Mouse (Mus musculus) gastrocnemius, postnatal 4 days (tissue): ENCODE data around the gene Snx5. TPM values are rescaled to one million over a fixed set of nuclear protein-coding genes. Genes with fewer than 3 reads are reported as not detected.

Experiments used
- DNase-seq, 2 experiments: peaks; one replicate each; pipeline ENCODE4 v3.0.0; 2021 to 2022; ENCODE audit warnings: low spot score in 2 of 2, mixed read lengths in 2 of 2
- total RNA-seq, 2 experiments: library from RNA; stranded (reverse); gene quantifications; 2 replicates each; pipeline ENCODE4 v1.2.3; 2021

Gene Snx5
- total RNA-seq, 2 experiments from 2014 or later, result 92.2 to 94.5 TPM

DNA sequence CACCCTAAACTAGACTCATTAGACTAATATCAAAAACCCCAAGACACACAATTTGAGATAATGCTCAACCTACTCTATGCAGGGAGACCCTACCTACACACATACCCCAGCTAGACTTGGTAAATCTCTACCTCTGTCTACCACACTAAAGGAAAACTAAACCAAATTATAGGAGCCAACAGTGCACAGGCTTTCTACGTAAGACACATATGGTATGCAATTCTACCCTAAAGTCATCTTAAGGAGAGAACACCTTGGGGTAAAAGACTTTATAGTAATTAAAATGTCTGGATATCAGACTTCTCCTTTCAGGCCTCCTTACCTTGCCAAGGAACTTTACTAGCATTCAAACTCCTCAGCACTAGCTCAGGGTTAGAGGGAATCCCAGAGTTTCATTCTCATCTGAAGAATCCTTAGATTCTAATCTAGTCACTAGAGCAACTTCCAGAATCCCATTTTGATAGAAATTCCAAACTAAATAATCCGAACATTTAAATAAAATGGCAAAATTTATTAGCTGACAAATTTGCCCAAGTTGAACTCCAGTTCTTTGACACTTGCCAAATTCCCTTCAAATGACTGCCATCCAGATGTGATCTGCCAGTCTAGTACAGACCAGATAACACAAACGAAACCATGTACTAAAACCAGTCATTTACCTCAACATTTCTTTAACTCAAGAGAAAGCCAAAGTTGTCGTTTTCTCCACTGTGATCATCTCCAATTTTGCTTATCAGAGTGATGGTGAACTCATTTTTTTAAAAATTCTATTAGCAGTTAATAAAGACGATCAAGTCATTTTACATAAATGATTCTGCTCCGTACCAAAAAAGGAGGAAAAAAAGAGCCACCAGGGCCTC, 2.0 kb downstream of the Snx5 start:
- no peak for DNase-seq

DNA sequence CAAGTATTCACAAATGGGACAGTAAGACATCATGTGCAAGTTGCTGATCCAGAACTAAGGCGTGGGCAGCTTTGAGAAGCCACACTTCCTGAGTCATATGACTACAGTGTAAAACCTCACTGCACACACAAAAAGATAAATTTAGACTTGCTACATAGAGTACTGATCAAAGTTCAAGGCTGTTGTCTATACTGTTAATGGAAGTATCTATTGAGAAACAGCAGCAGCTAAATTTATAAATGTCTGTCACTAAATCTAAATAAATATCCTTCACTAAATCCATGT, 3.0 kb downstream of the Snx5 start:
- DNase-seq, result no peak

DNA sequence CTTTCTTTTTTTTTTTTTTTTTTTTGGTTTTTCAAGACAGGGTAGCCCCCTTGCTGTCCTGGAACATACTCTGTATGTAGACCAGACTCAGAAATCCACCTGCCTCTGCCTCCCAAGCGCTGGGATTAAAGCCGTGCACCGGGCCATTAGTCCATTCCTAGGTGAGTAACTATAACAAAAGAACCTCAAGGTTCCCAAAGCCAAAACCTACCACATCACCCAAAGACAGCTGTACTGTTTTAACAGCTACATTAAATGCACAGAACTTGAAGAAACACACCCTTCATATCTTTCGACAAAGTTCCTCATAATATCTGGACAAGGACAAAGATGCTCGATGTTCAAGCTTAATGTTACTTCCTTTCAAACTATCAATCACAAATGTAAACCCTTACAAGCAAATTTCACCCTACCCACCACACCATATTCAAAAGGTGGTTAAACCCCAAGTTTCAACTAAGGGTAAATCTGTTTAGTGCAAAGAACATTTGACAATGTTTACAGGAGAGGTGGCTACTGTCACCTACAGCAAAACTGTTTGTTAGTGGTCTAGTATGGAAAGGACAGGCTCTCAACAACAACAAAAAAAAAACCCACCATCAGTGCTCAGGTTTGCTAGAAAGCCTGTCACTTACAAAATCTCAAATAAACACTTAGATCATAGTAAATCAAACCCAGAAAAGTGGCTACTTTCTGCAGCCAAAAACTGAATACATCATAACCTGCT, 3.5 kb downstream of the Snx5 start:
- no peak for DNase-seq

DNA sequence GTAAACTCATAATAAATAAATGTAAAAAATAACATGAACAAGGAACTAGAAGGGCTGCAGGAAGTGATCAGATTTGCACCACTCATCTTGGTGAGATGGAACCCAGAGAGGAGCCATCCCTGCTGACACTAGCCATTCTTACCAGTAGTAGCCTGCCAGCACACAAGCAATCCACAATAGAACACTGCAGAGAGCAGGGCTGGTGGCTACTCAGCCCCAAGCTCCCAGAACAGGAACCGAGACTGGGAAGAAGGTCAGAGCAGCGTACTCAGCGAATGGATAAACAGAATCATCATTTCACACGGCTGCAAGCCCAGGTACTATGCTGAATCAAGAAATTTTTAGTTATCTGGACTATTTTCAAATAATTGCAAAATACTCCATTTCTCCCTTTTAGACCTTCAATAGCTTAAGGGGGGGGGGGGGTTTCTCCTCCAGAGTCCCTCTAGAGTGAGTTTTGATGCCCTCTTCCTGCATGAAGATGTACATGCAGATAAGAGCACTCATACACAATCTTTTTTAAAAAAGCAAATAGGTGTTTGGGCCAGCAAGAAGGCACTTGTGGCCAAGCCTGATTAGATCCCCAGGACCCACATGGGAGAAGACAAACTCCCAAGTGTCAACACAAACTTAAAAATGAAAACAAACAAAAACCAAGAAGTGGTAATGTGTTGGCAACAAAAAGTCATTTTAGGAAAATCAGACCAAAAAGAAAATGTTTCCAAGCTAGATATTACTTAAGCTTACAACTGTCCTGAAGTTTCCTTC, 4.6 kb downstream of the Snx5 start:
- DNase-seq, result no peak

DNA sequence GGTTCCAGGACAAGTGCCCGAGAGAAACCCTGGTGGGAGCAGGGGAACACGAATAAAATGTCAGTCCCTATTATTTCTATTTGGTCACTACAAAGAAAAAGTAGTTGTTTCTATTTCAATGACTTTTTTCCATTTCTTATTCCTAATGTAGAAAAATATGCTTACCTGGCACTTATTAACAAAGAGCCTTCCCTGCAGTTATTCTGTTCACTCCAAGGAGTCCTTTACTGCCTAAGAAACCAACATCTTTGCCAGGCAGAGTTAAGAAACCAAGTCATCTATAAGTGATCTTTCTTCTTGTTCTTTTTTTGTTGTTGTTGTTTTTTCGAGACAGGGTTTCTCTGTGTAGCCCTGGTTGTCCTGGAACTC, 5.6 kb downstream of the Snx5 start:
- no peak for DNase-seq

DNA sequence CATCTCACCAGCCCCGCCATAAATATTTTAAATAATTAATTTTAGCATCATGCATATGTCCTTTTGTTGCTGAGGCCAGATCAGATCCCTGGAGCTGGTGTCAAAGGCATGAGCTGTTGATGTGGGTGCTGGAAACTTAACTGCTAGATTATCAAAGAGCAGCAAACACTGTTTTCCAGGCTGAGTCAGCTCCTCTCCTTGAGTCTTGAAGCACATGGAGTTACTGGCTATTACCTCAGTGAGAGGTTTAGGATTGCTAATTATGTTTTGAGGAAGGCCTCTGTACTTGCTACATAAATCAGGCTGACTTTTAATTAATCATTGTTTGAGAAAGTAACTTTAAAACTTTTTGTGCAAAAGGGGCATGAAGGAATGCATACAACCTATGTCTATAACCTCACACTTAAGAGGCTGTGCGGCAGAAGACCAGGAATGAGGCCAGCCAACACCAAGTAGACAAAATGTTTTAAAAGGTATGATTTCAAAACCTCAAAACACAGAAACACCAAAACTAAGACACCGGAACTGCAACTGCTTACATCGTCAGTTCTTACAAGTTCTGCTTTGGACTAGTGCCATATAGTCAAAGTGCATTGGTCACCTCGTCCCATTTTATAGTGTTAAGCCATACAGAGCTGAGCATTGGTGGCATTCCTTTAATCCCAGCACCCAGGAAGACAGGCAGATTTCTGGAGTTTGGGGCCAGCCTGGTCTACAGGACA, 6.1 kb downstream of the Snx5 start:
- no peak for DNase-seq

DNA sequence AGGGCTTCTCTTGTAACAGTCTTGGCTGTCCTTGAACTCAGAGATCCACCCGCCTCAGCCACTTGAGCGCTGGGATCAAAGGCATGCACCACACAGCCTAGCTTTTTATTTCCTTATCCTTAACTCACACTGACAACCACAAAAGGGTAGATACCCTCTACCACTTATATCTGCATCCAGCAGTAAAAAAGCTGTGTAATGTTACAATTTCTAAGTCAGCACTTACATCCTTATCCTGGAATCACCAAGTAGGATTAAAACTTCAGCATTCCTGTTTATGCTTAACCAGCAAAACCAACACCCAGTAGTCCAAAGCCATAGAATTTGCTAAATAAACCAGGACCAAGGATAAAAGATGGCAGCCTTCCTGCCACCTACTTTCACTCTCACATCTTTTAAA, 7.9 kb downstream of the Snx5 start:
- no peak for DNase-seq

DNA sequence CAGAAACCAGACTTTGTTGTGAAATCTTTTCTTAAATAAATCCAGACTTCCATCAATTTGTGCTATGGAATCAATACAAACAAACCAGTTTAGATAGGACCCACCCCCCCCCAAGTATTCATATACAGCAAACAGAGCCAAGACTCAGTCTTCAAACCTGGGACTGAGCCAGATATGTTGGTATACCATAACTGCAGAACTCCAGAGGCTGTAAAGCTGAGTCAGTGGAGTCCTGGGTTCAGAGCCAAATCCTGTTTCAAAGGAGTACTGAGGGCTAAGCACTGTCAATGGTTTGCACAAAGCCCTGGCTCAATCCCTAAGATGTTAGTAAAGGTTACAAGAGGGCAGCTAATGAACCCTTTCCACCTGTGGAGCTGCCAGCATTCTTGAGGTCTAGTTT, 20.6 kb downstream of the Snx5 start:
- DNase-seq, result no peak

DNA sequence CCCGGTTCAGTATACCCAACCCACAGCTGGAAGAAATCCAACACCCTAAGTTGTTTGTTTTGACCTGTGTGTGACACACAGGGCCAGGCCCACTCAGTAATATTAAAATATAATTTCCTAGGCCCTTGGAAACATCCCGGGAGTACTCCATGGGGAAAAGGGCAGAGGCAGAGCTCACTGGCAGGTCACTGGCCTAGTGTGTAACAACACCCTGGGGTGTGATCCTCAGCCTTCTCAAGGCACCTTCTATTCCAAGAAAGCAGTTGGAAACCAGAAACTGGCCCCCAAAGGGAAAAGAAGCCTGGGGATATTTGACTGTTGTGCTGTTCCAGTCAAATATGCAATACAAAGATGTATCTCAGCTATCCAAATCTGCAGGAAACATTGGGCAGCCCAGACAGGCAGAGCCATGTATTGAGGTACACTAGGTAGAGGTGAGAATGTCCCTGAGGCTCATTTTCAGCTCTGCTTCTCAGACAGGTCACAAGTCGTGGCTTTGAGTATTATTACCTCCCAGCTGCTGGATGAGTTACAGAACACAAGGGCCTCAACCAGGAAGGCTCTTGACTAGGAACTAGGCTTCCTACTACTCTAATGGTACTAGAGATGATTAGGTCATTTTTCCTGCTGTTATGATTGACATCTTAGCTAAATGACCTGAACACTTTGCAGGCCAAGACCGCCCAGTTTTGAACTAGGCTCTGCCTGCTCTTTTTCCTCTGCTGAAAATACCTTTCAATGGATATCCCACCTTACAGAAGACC, 21.9 kb downstream of the Snx5 start:
- DNase-seq, result no peak

DNA sequence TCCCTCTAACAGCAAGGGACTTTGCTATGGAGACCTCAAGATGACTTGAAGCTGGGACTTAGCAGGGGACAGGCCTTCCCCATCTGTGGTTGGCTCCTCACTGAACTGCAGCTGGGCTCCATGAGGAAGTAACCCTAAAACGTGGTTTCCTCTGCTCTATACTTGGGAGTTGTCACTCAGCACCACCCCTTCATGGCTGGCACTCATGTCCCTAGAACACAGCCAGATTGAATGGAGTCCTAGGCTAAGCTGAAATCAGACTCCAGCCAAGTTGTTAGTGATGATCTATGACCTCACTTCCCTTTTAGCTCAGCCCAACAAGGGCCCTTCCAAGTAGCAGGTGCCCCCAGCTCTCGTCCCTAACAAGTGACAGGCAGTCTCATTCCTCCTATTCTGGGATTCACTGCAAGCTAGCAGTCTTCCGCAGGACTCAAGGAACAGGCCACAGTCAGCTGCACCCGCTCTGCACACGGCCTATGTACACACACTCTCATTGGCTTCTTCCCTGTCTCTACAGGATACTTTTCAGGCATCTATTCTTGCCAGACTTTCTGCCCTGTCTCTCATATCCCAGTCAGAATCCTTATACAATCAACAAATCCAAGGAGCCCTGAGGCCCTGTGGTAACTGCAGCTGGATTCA, 23.2 kb downstream of the Snx5 start:
- peak in 1 of 2 experiments; percentile 23 for DNase-seq

DNA sequence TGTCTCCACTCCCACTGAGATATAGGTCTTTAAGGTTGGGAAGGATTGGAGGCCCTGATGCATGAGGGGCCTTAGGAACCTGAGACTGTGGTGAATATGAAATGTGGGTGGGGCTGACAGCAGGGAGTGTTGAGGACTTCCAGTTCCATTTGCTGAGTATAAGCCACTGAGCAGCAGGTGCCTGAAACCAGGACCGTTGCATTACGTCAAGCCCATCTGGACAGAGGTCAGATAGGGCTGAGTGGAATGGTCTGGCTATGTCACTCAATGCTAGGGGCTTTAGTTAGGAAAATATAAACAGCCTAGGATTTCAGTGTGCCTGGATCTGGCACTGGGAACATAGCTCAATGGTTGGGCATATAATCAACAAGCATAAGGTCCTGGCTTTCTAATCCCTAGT, 24.4 kb downstream of the Snx5 start:
- no peak for DNase-seq

DNA sequence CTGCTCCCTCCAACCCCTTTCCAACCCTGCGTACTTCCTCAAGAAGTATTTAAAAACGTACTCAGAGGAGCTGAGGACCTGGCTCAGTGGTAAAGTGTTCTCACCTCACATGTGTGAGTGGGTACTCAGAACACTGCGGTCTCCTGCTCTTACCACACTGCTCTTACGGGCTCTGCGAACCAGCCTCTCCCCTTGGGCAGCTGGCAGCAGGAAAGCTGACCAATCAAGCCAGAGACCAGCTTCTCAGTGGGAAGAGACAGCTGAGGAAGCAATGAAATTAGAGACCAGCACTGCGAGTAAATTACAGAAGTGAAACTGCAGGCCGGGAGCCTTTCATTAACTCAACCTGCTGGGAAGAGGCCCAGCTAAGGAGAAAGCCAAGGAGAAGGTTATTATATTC, 25.2 kb downstream of the Snx5 start:
- no peak for DNase-seq

DNA sequence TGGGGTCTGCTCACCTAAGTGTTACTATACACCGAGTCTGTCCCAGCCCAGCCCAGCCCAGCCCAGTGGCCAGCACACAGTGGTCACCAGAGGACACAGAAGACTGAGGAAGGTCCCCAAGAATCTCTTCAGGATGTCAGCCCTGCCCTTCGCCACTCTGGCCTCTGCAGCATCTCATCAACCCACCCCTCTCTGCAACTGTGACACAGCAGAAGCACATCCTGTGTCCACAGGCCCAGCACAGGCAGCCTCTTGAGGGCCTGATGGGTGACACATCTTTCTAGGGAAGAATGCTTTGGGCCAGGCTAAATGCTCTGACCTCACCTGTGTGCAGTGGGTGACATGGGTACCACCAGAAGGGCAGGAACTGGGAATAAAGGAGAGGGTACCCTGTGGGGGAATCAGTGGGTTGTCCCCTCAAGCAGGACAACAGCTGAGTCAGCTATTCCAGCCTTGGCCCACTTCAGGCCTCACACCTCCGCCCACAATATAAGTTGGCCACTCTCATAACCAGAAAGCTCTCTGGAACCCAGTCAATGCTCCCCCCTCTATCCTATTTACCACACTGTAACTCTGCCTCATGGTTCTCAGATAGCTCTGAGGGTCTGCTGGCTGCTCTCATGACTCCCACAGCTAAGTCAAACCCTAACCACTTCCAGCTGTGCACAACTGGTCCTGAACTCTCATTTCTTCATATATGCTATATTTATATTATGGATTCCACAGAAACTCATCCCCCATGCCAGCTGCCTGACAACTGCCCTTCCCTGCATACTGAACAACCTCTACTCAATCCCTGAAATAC, 30.4 kb downstream of the Snx5 start:
- no peak for DNase-seq

DNA sequence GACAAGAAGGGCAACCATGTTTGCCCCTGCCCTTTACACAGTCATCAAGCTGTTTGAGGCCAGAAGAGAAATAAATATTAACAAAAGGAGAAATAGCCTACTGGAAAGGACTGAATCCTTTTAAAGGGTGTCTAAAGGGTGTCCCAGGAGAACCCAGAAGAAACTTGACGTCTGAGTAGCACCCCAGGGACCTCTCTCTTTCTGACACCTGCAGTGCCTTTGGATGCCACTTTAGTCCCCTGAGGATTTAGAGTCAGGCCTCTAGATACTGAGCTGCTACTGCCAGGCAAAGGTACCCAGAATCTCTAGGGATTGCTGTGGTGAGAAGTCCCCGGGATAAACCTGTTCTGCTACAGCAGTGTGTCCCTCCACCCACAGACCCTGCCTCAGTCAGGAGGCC, 31.4 kb downstream of the Snx5 start:
- DNase-seq, result no peak

DNA sequence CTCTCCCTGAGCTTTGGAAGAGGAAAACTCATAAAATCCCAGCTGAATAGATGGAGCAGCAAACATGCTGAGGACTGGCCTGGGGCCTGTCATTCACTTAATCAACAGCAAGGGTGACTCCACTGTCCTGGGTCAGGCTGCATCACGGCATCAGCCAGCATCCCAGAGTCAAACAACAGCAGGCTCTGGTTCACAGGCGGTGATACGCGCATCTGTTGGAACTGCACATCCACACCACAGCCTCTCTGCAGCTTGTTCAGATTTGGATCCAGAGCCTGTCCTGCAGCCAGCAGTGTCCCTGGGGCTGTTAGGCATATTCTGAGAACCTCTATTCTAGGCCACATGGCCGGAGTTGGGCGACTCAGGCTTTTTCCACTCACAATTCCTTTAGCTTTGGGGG, 32.4 kb downstream of the Snx5 start:
- peak; percentile 39 to 81 for DNase-seq

DNA sequence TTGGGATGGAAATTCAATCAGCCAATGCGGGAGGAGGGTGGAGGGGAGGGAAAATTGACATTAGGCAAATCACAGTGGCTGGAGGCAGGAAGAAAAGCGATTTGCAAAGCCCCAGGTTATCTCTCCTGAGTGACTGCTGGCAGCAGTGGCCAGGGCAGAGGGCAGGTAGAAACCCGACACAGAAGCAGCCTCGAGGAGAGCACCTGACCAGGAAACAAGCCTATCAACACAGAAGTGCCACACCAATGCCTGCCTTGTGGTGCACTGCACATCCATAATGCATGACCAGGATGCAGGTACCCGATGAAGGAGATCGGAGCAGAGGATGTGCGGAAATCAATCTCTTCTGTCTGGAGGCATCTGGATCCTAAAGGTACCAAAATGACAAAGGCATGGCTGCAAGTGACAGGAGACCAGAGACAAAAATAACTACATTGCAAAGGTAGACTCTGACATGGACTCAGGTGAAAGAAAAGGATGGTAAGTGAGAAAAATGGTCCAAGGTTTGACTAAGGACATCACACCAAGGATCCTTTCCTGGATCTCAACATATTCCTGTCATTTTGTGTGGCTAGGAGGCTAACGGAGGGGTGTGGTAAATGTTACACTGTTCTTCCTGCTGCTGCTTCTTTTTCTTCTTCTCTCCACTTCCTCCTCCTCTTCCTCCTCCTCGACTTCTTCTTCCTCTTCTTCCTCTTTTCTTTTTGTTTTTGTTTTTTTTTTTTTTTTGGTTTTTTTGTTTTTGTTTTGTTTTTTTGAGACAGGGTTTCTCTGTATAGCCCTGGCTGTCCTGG, 33.7 kb downstream of the Snx5 start:
- DNase-seq, result no peak

DNA sequence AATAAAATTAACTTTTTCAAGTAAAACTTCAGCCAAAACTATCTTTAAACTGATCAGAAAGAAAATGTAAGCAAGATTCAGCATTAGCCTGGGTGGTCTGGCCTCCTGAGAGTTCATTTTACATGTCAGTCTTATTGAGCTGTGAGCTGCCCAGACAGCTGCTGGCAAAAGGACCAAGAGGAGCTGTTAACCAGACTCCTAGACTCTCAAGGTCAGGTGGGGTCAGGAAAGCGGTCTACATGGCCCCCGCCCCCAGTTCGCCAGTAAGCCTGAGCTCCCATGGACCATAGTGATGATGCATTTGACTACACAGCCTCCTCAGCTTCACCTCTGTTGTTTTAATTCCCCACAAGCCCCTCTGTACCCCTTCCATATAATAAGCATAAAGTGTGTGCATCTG, 34.9 kb downstream of the Snx5 start:
- DNase-seq, result no peak

DNA sequence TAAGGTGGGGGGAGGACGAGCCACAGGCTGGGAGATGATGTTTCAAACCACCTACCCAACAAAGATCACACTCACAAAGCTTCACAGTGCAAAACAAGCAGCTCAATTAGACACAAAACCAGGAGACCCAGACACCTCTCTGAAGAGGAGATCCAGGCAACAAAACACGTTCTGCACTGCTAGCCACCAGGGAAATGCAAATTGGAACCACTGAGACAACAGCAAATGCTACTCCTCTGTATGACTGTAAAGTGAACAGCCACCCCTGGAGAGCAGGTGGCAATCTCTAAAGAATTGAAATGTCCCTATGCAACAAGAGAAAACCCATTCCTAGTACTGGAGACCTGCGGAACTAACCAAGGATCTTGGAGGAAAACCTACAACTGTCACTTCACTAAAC, 37.2 kb downstream of the Snx5 start:
- DNase-seq, result no peak

DNA sequence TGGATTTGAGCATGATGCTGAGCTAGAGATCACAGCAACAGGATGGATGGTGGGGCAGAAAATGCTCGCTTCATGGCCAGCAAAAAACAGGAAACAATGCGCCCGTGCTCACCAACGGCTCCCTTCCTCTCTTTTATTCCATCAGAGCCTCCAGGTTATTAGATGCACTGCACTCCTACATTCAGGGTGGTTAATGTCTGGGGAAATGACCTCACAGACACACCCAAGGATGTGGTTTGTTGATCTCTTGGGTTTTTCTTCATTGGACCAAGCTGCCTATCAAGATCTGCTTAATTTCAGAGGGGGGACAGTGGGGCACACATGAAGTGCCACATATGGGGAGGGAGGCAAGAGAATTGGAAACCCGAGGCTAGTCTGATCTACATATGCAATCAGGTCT, 39.6 kb downstream of the Snx5 start:
- DNase-seq, result no peak
